Mouse (Mus musculus): Measurements from ENCODE around the gene Strn3. TPM values are rescaled to one million over a fixed set of nuclear protein-coding genes. Genes with fewer than 3 reads are reported as not detected.
A peak's percentile ranks its signal among the peaks of the same experiment; 100 is the strongest.

Gene Strn3
- polyA plus RNA-seq, 1 experiment from 2014 or later, result 46.5 TPM

GRCm38 (mm10) chr12:51636689-51637470, 54.8 kb downstream of the Strn3 start:
- Histone ChIP-seq H3K4me3 (replicated peaks; ENCODE audit: low read length) (no peak overlapping the region), H3K27ac (no peak overlapping the region), H3K27me3 (ENCODE audit: control insufficient read depth, insufficient read depth, low read length) (no peaks in the 10 kb centered on the region), H3K4me2 (replicated peaks) (no peak overlapping the region), H3K9ac (no peak overlapping the region), H3K36me3 (replicated peaks; ENCODE audit: control insufficient read depth, insufficient read depth) (peaks cover 1% of the 10 kb centered on the region; the same call in 1 of the 2 replicates), H3K9me3 (ENCODE audit: control insufficient read depth, low read length) (no peaks in the 10 kb centered on the region), H3K4me1 (replicated peaks; ENCODE audit: control insufficient read depth, insufficient read depth, low read length) (no peaks in the 10 kb centered on the region)
- DNase-seq (ENCODE audit: low spot score), result no peak
- no peak for ATAC-seq (ENCODE audit: low FRiP score)
- 88% methylated on average over 2 of the region's 2 CpGs for WGBS

GRCm38 (mm10) chr12:51636260-51636659, 55.4 kb downstream of the Strn3 start:
- H3K4me2 ChIP-seq (replicated peaks), result no peak overlapping the region
- H3K4me3 ChIP-seq (replicated peaks; ENCODE audit: low read length), result no peak overlapping the region
- H3K9ac ChIP-seq, result no peak overlapping the region
- H3K9me3 ChIP-seq (ENCODE audit: control insufficient read depth, low read length), result no peaks in the 10 kb centered on the region
- WGBS, result 98% methylated on average over 2 of the region's 2 CpGs
- no peaks in the 10 kb centered on the region for H3K4me1 ChIP-seq (replicated peaks; ENCODE audit: control insufficient read depth, insufficient read depth, low read length)
- ATAC-seq (ENCODE audit: low FRiP score) (no peak), DNase-seq (ENCODE audit: low spot score) (no peak)
- H3K27ac ChIP-seq, result no peak overlapping the region
- H3K27me3 ChIP-seq (ENCODE audit: control insufficient read depth, insufficient read depth, low read length), result no peaks in the 10 kb centered on the region
- no peaks in the 10 kb centered on the region for H3K36me3 ChIP-seq (replicated peaks; ENCODE audit: control insufficient read depth, insufficient read depth)

GRCm38 (mm10) chr12:51633481-51633880, 58.2 kb downstream of the Strn3 start:
- Histone ChIP-seq H3K4me2 (replicated peaks) (no peak overlapping the region), H3K27ac (no peak overlapping the region), H3K36me3 (replicated peaks; ENCODE audit: control insufficient read depth, insufficient read depth) (no peaks in the 10 kb centered on the region), H3K4me1 (replicated peaks; ENCODE audit: control insufficient read depth, insufficient read depth, low read length) (no peaks in the 10 kb centered on the region), H3K27me3 (ENCODE audit: control insufficient read depth, insufficient read depth, low read length) (no peaks in the 10 kb centered on the region), H3K9ac (no peak overlapping the region), H3K4me3 (replicated peaks; ENCODE audit: low read length) (no peak overlapping the region), H3K9me3 (ENCODE audit: control insufficient read depth, low read length) (no peaks in the 10 kb centered on the region)
- WGBS, result 75% methylated on average over 4 of the region's 4 CpGs
- no peak for ATAC-seq (ENCODE audit: low FRiP score)
- no peak for DNase-seq (ENCODE audit: low spot score)

- DNase-seq (ENCODE audit: low spot score), result no peak
- no peaks in the 10 kb centered on the region for H3K4me1 ChIP-seq (replicated peaks; ENCODE audit: control insufficient read depth, insufficient read depth, low read length)
Measured at GRCm38 (mm10) chr12:51623366-51623694, 68.4 kb downstream of the Strn3 start.

GRCm38 (mm10) chr12:51622670-51623365, 68.9 kb downstream of the Strn3 start:
- Histone ChIP-seq H3K27ac (no peak overlapping the region), H3K9me3 (ENCODE audit: control insufficient read depth, low read length) (no peaks in the 10 kb centered on the region), H3K4me2 (replicated peaks) (no peak overlapping the region), H3K4me1 (replicated peaks; ENCODE audit: control insufficient read depth, insufficient read depth, low read length) (no peaks in the 10 kb centered on the region), H3K9ac (no peak overlapping the region), H3K27me3 (ENCODE audit: control insufficient read depth, insufficient read depth, low read length) (no peaks in the 10 kb centered on the region), H3K4me3 (replicated peaks; ENCODE audit: low read length) (no peak overlapping the region), H3K36me3 (replicated peaks; ENCODE audit: control insufficient read depth, insufficient read depth) (peaks cover 51% of the 10 kb centered on the region)
- DNase-seq (ENCODE audit: low spot score) (peak; percentile 73), ATAC-seq (ENCODE audit: low FRiP score) (peak; percentile 75; the same call in 1 of the 2 replicates)
- 72% methylated on average over 5 of the region's 5 CpGs for WGBS

More at GRCm38 (mm10) chr12:51623366-51623694, 68.4 kb downstream of the Strn3 start:
- H3K27me3 ChIP-seq (ENCODE audit: control insufficient read depth, insufficient read depth, low read length), result no peaks in the 10 kb centered on the region
- H3K27ac ChIP-seq, result no peak overlapping the region
- no peak overlapping the region for H3K4me3 ChIP-seq (replicated peaks; ENCODE audit: low read length)
- no peak overlapping the region for H3K9ac ChIP-seq
- H3K4me2 ChIP-seq (replicated peaks), result no peak overlapping the region
- no peak for ATAC-seq (ENCODE audit: low FRiP score)
- H3K36me3 ChIP-seq (replicated peaks; ENCODE audit: control insufficient read depth, insufficient read depth), result peaks cover 48% of the 10 kb centered on the region
- H3K9me3 ChIP-seq (ENCODE audit: control insufficient read depth, low read length), result no peaks in the 10 kb centered on the region

DNA sequence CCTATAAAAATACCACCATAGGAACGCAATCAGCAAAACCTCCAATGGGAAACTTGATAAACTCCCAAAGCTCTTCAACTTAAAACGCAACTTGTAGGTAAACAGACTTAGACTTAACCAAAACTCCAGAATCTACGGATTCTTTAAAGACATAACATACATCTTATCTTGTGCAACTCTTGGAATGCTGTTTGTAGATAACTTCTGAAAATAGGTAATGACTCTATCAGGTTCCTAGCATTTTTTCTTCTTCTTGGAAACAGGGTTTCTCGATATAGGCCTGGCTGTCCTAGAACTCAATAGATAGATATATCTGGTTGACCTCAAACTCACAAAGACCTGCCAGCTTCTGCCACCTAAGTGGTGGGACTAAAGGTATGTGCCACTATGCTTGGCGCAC, 70.5 kb downstream of the Strn3 start:
- Histone ChIP-seq H3K9me3 (ENCODE audit: control insufficient read depth, low read length) (no peaks in the 10 kb centered on the region), H3K27me3 (ENCODE audit: control insufficient read depth, insufficient read depth, low read length) (no peaks in the 10 kb centered on the region), H3K27ac (no peak overlapping the region), H3K9ac (no peak overlapping the region), H3K4me3 (replicated peaks; ENCODE audit: low read length) (no peak overlapping the region), H3K4me2 (replicated peaks) (no peak overlapping the region), H3K4me1 (replicated peaks; ENCODE audit: control insufficient read depth, insufficient read depth, low read length) (no peaks in the 10 kb centered on the region), H3K36me3 (replicated peaks; ENCODE audit: control insufficient read depth, insufficient read depth) (peaks cover 55% of the 10 kb centered on the region)
- 96% methylated on average over 5 of the region's 5 CpGs for WGBS
- ATAC-seq (ENCODE audit: low FRiP score) (no peak), DNase-seq (ENCODE audit: low spot score) (no peak)

DNA sequence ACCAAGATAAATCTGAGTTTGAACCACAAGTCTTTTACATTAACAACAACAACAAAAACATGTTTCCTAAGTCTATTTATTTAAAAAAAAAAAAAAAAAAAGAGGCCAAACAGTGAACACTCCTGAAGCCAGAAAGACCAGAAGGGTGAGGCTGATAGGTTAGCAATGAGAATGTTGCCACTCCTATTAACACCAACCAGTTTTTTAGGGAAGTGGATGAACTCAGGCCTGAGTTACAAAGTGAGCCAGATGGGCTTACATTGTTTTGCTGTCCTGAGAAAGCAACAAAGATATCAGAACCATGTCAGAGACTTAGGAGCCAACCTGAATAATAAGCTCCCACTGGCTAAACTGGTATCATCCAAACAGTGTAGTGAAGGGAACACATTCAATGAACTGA, 71.1 kb downstream of the Strn3 start:
- Histone ChIP-seq H3K27me3 (ENCODE audit: control insufficient read depth, insufficient read depth, low read length) (no peaks in the 10 kb centered on the region), H3K36me3 (replicated peaks; ENCODE audit: control insufficient read depth, insufficient read depth) (peaks cover 54% of the 10 kb centered on the region), H3K4me1 (replicated peaks; ENCODE audit: control insufficient read depth, insufficient read depth, low read length) (no peaks in the 10 kb centered on the region), H3K9me3 (ENCODE audit: control insufficient read depth, low read length) (no peaks in the 10 kb centered on the region), H3K4me3 (replicated peaks; ENCODE audit: low read length) (no peak overlapping the region), H3K4me2 (replicated peaks) (no peak overlapping the region), H3K9ac (no peak overlapping the region), H3K27ac (no peak overlapping the region)
- ATAC-seq (ENCODE audit: low FRiP score), result no peak
- no peak for DNase-seq (ENCODE audit: low spot score)

DNA sequence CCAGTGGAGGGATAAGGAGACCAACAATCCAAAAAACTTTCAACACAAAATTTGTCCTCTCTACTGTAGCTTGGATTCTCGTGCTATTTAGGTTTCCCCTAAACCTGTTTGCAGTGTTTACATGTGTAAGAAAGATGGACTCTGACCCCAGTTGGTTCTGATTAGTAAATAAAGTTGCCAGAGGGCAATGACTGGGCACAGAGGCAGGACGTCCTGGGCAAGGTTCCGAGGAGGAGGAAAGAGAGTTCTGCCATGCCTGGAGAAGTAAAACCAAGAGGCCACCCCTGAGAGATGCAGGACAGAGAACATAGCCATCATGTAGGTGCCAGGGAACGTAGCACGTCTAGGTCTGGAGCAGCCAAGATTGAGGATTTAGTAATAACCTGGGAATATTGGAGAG, 79.3 kb downstream of the Strn3 start:
- Histone ChIP-seq H3K9me3 (ENCODE audit: control insufficient read depth, low read length) (no peaks in the 10 kb centered on the region), H3K4me3 (replicated peaks; ENCODE audit: low read length) (no peak overlapping the region), H3K27me3 (ENCODE audit: control insufficient read depth, insufficient read depth, low read length) (no peaks in the 10 kb centered on the region), H3K9ac (no peak overlapping the region), H3K27ac (no peak overlapping the region), H3K4me1 (replicated peaks; ENCODE audit: control insufficient read depth, insufficient read depth, low read length) (no peaks in the 10 kb centered on the region), H3K4me2 (replicated peaks) (no peak overlapping the region), H3K36me3 (replicated peaks; ENCODE audit: control insufficient read depth, insufficient read depth) (peaks cover 60% of the 10 kb centered on the region)
- DNase-seq (ENCODE audit: low spot score), result no peak
- WGBS, result 93% methylated on average over 5 of the region's 5 CpGs
- no peak for ATAC-seq (ENCODE audit: low FRiP score)

- no peaks in the 10 kb centered on the region for H3K27me3 ChIP-seq (ENCODE audit: control insufficient read depth, insufficient read depth, low read length)
- no peak overlapping the region for H3K4me3 ChIP-seq (replicated peaks; ENCODE audit: low read length)
- no peak overlapping the region for H3K27ac ChIP-seq
- peaks cover 45% of the 10 kb centered on the region for H3K36me3 ChIP-seq (replicated peaks; ENCODE audit: control insufficient read depth, insufficient read depth)
- 90% methylated on average over 4 of the region's 4 CpGs for WGBS
- no peak overlapping the region for H3K4me2 ChIP-seq (replicated peaks)
- ATAC-seq (ENCODE audit: low FRiP score), result no peak
- no peak overlapping the region for H3K9ac ChIP-seq
- H3K9me3 ChIP-seq (ENCODE audit: control insufficient read depth, low read length), result no peaks in the 10 kb centered on the region
- DNase-seq (ENCODE audit: low spot score), result no peak
- no peaks in the 10 kb centered on the region for H3K4me1 ChIP-seq (replicated peaks; ENCODE audit: control insufficient read depth, insufficient read depth, low read length)
Measured at GRCm38 (mm10) chr12:51606138-51606537, 85.6 kb downstream of the Strn3 start.
